Mouse (Mus musculus) layer of hippocampus, postnatal 10 days (tissue): ENCODE data around the gene Nckipsd. TPM values are rescaled to one million over a fixed set of nuclear protein-coding genes. Genes with fewer than 3 reads are reported as not detected.

Experiments used
- DNase-seq, 2 experiments: peaks; one replicate each; pipeline ENCODE4 v3.0.0; 2021; ENCODE audit warnings: low spot score in 2 of 2
- total RNA-seq, 2 experiments: library from RNA; stranded (reverse); gene quantifications; 2 replicates each; pipeline ENCODE4 v1.2.3; 2021

Nckipsd gene
- total RNA-seq, 2 experiments from 2014 or later = 40.7 to 43.4 TPM

GRCm38 (mm10) chr9:108798508-108799075, 9.6 kb upstream of the Nckipsd start:
- DNase-seq = no peak

- no peak for DNase-seq
Observed at GRCm38 (mm10) chr9:108799564-108799963, 8.6 kb upstream of the Nckipsd start.

- no peak for DNase-seq
Observed at GRCm38 (mm10) chr9:108805768-108806167, 2.4 kb upstream of the Nckipsd start.

- DNase-seq = no peak
Observed at GRCm38 (mm10) chr9:108806379-108806778, 1.8 kb upstream of the Nckipsd start.

GRCm38 (mm10) chr9:108806831-108807230, 1.3 kb upstream of the Nckipsd start:
- DNase-seq = no peak

- no peak for DNase-seq
Observed at GRCm38 (mm10) chr9:108807674-108808073, 494 bp upstream of the Nckipsd start.

GRCm38 (mm10) chr9:108809188-108809587, 1.0 kb downstream of the Nckipsd start:
- no peak for DNase-seq

GRCm38 (mm10) chr9:108809723-108810122, 1.6 kb downstream of the Nckipsd start:
- DNase-seq = no peak

GRCm38 (mm10) chr9:108810516-108810915, 2.3 kb downstream of the Nckipsd start:
- no peak for DNase-seq

GRCm38 (mm10) chr9:108815557-108815956, 7.4 kb downstream of the Nckipsd start:
- DNase-seq = no peak

GRCm38 (mm10) chr9:108819495-108819894, 11.3 kb downstream of the Nckipsd start:
- DNase-seq = peak; percentile 76 to 78

GRCm38 (mm10) chr9:108820077-108820476, 11.9 kb downstream of the Nckipsd start:
- DNase-seq = no peak

GRCm38 (mm10) chr9:108824144-108824685, 16.0 kb downstream of the Nckipsd start:
- no peak for DNase-seq

GRCm38 (mm10) chr9:108824755-108825413, 16.7 kb downstream of the Nckipsd start:
- DNase-seq = peak; percentile 85 to 91

GRCm38 (mm10) chr9:108825820-108826699, 17.9 kb downstream of the Nckipsd start, which contains the start of gene Celsr3:
Celsr3 (plus strand) TSS chr9:108826320.
- peak; percentile 88 to 93 for DNase-seq

GRCm38 (mm10) chr9:108826700-108827340, 18.7 kb downstream of the Nckipsd start:
- peak; percentile 69 to 81 for DNase-seq

GRCm38 (mm10) chr9:108827454-108827853, 19.3 kb downstream of the Nckipsd start:
- no peak for DNase-seq

- no peak for DNase-seq
Observed at GRCm38 (mm10) chr9:108827906-108828305, 19.7 kb downstream of the Nckipsd start.

GRCm38 (mm10) chr9:108831637-108832036, 23.5 kb downstream of the Nckipsd start:
- DNase-seq = no peak

- peak; percentile 65 to 78 for DNase-seq
Observed at GRCm38 (mm10) chr9:108832390-108833108, 24.4 kb downstream of the Nckipsd start.
